Mouse (Mus musculus): ENCODE measurements at regions not wholly inside any gene's neighbourhood (a gene's known extent, or its start where the extent isn't known, plus 50 kb on each side); places are given as distances from the start of the nearest gene placed in this dataset.
"Not testable (repeated sequence)": the region's sequence is repeated elsewhere in the genome, so short reads cannot be mapped to it uniquely, and the experiment has no call there.

DNA sequence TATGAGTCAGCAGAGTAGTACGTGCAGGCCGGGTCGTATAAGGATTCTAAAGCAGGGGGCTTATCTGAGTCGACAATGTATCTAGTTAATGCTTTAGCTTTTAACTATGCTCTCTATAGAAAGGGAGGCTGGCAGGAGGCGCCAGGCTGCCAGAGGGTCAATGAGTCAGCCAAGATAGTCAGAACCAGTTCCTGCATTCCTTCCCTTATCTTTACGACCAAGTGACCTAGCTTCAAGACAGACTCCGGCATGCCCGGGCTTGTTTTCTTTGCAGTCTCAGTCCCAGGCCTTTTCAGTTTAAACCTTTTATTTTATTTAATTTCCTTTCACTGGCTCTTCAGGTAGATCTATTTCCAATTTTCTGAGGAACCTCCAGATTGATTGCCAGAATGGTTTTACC is 374.0 kb upstream of the Nrxn1 start:
- DNase-seq, result no peak

- DNase-seq, result no peak
These were observed 358.8 kb upstream of the Nrxn1 start for GRCm38 (mm10) chr17:91451711-91452110.

DNA sequence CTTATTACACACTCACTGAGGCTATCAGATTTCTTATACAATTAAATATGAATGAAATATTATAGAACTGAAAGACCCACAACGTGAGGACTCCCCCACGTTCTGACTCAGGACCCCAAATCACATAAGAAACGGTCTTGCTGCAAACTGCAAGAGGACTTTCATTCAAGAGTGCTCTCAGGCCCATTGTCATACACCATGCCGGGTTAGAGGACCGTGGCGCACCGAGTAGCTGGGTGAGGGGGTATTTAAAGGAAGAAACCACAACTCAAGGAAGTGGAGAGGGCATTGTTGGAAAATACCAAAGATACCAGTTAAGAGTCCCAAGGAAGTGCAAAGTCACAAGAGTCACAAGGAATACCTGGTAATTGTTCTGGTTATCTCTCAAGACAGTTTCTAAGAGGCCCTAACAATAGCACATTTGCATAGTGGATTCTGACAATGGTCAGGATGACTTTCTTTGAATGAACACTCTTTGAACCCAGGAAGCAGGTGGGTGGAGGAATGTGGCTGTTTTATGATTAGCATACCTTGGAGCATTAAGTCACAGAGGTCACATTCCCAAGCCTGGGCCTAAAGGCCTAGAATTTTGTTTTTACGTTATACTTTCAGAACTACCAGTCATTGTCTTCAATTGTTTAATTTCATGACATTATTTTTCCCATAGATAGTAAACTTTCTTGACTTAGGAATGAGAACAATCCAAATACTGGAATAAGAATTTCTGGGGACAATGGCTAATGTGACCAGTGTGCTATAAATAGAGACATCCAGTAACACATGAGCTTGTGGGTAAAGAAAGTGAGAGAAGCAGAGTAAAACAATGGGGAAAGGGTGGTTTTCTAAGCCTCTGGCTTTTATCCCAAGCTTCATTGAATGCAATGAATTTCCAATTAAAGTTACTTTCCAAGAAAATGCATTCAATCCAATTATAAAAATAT is 339.2 kb upstream of the Nrxn1 start:
- DNase-seq, result not testable (repeated sequence)

DNA sequence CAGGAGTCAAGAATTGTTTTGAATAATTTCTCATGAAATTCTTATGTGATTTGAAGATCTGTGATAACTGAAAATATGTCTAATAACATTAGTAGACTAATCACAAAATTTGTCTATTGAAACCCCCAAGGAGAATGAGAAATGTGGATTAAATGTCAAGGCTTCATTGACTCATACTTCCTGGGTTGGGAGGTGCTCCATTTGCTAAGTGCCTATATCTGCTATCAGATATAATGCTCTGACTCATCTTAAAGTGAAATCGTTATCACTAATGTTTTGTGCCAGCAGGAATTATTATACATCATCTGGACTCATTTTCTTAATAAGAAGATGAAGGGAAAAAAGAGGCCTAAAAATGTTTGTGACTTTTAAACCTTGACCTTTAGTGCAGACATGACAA is 337.5 kb upstream of the Nrxn1 start:
- DNase-seq, result no peak

GRCm38 (mm10) chr17:91425120-91425519 is 332.2 kb upstream of the Nrxn1 start:
- DNase-seq, result no peak

DNA sequence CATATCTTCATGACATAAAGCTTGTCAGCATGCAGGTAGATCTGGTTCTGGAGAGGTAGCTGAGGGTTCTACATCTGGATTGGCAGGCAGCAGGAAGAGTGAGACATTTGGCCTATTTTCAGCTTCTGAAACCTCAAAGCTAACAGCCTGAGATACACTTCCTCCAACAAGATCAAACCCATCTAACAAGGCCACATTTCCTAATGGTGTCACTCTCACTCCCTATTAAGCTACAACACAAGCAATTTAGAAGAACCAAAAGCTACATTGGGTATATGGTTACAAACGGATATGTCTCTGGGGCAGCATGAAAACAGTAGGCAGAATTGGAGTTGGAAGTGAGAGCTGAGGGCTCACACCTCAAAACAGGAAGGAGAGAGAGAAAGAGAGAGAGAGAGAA is 325.7 kb upstream of the Nrxn1 start:
- DNase-seq, result no peak

- DNase-seq, result no peak
These were observed 298.3 kb upstream of the Nrxn1 start for GRCm38 (mm10) chr17:91390969-91391764.

GRCm38 (mm10) chr17:91389937-91390623 is 297.2 kb upstream of the Nrxn1 start:
- not testable (repeated sequence) for DNase-seq

DNA sequence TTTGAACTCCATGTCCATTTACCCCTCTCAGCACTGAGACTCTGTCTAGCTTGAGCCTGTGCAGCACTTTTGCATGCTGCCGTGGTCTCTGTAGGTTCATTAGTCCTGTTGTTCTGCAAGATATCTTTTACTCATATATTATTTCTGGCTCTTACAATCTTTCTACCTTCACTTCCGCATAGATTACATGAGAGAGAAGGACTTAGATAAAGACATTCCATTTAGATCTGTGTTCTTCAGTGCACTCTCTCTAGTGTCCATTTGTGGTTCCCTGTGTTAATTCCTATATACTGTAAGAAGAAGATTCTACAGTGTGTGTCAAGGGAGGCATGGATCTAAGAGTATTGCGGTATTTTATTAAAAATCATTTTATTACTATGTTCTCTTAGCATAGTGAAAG is 295.6 kb upstream of the Nrxn1 start:
- DNase-seq, result no peak

DNA sequence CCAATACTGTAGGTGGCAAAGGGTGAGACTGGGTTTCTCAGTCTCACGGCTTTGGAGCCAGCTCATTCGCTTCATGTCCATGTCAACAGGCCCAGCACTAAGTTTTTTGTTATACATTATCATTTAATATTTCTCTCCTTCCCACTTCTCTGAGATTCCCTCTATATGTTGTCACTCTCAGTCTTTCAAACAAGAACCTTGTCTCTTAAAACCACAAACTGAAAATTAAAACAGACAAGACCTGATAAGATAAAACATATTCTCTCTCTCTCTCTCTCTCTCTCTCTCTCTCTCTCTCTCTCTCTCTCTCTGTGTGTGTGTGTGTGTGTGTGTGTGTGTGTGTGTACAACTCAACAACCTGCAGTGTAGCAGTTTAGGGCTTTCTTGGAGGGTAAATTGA is 295.2 kb upstream of the Nrxn1 start:
- DNase-seq, result no peak

DNA sequence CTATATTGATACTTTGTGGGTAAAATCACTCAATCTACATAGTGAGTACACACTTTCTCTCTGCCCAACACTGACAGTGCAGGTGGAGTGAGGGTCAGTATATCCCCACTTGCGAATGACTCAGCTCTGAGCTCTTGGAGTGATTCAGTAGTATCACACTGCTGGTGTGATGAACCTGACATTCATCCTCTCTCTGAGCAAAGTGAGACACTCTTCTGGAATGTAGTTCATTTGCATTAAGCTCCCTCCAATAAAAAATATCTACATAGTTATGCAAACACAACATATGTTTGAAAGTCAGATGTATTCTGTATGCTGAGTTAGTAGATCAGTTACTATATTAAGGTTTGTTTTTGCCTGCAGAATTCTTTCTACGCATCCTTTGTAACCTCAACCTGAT is 293.1 kb upstream of the Nrxn1 start:
- DNase-seq, result no peak

GRCm38 (mm10) chr17:91368156-91368555 is 275.3 kb upstream of the Nrxn1 start:
- DNase-seq, result no peak

DNA sequence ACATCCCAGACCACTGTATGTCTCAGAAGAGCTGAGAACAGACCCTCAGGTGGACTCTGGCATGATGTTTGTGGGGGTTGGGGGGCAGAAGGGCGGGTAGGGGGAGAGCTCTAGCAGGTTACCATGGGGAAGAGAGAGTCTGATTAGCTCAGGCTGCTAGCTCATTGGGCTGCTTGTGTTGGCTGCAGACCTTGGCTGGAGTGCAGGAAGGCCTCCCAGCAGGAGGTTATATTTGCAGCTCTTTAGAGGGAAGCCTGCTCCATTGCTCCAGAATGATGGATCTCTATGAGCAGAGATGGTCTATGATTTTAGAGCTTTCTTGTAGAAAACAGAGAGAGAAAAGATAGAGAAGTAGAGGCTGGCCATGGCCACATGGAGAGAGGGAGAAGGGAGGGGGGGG is 268.4 kb upstream of the Nrxn1 start:
- no peak for DNase-seq

GRCm38 (mm10) chr17:91352107-91352506 is 259.2 kb upstream of the Nrxn1 start:
- no peak for DNase-seq

- DNase-seq, result no peak
These were observed 244.0 kb upstream of the Nrxn1 start for GRCm38 (mm10) chr17:91336882-91337281.

GRCm38 (mm10) chr17:91333790-91334189 is 240.9 kb upstream of the Nrxn1 start:
- DNase-seq, result no peak

GRCm38 (mm10) chr17:91333202-91333601 is 240.3 kb upstream of the Nrxn1 start:
- DNase-seq, result no peak

DNA sequence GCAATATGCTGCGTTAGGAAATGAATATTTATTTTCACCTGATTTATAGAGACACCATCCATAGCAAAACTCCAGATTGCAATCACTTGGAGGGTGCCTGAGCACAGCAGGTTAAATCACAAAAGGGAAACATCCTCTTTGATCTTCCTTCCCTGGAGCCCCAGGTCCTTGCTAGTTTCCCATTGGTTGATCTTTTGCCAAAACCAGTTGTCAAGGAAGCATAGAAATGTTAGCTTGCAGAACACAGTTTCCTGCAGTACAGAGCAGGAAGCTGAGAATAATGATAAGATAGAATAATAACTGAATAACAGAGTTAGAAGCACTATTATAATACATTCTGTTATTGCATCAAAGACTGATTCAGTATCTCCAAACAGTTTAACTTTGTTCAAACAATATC is 231.5 kb upstream of the Nrxn1 start:
- DNase-seq, result peak in 1 of 2 experiments; percentile 3

DNA sequence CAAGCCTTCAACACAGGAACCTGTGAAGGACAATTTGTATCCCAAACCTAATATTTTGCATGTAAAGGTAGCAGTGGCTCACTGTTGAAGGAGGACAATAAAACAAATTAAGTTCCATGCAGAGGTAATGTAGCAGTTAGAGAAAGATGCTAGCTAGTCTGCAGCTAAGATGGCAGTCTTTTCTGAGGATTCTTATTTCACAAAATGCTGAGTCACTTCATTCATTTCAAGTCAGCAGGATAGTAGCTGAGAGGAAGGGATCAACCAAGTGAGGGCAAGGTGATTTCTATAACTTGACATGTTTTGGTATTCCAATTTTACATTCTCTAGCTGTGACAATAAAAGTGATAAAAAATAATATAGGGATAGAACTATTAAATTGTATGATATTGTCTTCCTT is 194.0 kb upstream of the Nrxn1 start:
- DNase-seq, result no peak

DNA sequence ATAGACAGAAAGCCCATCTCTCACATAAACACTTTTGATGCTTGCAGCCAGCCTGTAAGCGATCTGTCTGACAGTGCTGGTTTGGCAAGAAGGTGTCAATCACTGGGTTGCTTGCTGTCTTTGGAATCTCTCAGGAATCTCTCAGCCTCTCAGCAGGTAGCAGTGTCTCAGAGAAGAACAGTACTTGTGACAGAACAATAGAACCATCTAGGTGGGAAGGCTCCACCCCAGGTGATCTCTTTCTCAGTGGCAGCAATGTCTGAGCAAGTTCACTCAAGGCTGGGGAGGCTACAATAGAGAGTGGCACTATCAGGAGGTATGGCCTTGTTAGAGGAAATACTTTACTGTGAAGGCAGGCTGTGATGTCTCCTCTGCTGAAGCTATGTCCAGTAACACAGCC is 181.5 kb upstream of the Nrxn1 start:
- DNase-seq, result no peak

- no peak for DNase-seq
These were observed 145.8 kb upstream of the Nrxn1 start for GRCm38 (mm10) chr17:91238719-91239118.

- not testable (repeated sequence) for DNase-seq
These were observed 143.8 kb upstream of the Nrxn1 start for GRCm38 (mm10) chr17:91236653-91237052.

DNA sequence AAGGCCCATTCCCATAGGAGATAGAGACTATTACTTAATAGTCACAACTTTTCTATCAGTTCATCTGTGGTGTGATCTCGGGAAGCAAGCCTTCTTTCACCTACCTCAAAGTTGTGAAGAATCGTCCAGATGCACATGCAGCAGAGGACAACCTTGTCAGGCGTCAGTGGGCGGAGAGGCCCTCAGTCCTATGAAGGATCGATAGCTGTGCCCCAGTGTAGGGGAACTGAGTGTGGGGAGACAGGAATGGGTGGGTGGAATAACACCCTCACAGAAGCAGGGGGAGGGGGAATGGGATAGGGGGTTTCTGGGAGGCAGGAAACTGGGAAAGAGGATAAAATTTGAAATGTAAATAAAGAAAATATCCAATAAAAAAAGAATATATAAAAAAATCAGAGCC is 133.5 kb upstream of the Nrxn1 start:
- no peak for DNase-seq
